Mouse (Mus musculus): ENCODE measurements at regions not wholly inside any gene's neighbourhood (a gene's known extent, or its start where the extent isn't known, plus 50 kb on each side); places are given as distances from the start of the nearest gene placed in this dataset.
A peak's percentile ranks its signal among the peaks of the same experiment; 100 is the strongest.

DNA sequence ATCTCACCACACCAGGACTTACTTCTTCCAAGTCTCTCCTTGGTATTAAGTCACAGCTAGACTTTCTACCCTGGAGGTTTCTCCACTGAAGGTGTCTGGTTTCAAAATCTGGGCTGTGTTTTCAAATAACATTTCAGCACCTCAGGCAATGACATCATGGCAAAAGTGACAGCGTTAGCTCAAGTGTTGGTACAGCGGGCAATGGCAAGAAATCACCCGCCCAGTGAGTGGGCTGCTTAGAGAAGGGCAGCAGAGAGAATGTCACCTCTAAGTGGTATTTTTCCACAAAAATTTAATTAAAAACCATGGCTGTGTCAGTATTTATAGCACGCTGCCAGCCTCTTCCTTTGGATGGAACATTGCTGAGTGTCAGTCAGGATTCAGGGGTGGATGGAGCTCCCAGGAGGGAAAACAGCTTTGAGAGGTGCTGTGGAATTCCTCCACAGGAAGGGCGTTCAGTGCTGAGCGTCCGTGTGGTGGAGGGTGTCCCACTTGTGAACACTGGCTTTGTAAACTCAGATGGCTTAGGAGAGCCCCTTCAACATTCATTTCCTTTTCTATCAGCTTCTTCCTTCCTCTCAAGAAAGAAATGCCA, 141.5 kb downstream of the Gas1 start:
- H3K27ac ChIP-seq (replicated peaks): 0 out of 2 replicates have a peak overlapping the region, but pooled peaks have one; percentile 18
- no peak for ATAC-seq (ENCODE audit: insufficient number of reproducible peaks, low FRiP score, low TSS enrichment, low read depth)
- 65% methylated on average over 7 of the region's 7 CpGs for WGBS

DNA sequence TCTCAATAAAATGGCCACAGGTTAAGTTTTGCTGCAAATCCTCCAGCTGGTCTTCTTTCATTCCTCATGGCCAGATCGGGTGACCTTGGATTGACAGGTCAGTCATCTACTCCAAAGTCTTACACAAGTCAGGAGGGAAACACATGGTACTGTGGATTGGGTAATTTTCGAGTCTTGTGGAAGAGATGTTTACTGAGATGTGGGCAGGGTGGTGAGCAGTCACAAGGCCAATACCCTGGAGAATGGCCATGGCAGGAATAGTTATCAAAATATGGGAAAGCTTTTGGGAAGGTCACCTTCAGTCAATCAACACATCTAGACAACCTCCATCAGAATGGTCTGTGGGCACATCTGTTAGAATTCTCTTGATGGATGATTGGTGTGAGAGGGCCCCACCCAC, 144.0 kb downstream of the Gas1 start:
- no peak for ATAC-seq (ENCODE audit: insufficient number of reproducible peaks, low FRiP score, low TSS enrichment, low read depth)
- H3K27ac ChIP-seq (replicated peaks): no peak overlapping the region
- no peaks in the 10 kb centered on the region for H3K9me3 ChIP-seq (replicated peaks)
- H3K4me2 ChIP-seq (replicated peaks): no peak overlapping the region
- no peak overlapping the region for H3K4me3 ChIP-seq (replicated peaks)
- no peak overlapping the region for H3K9ac ChIP-seq
- no peaks in the 10 kb centered on the region for H3K36me3 ChIP-seq
- H3K4me1 ChIP-seq: no peaks in the 10 kb centered on the region
- WGBS: 74% methylated on average over 2 of the region's 2 CpGs
- H3K27me3 ChIP-seq: no peaks in the 10 kb centered on the region

More for the DNA sequence above, 141.5 kb downstream of the Gas1 start:
- Histone ChIP-seq H3K4me2 (replicated peaks) (no peak overlapping the region), H3K9ac (no peak overlapping the region), H3K36me3 (no peaks in the 10 kb centered on the region), H3K4me3 (replicated peaks) (no peak overlapping the region), H3K9me3 (replicated peaks) (no peaks in the 10 kb centered on the region), H3K4me1 (no peaks in the 10 kb centered on the region), H3K27me3 (no peaks in the 10 kb centered on the region)

DNA sequence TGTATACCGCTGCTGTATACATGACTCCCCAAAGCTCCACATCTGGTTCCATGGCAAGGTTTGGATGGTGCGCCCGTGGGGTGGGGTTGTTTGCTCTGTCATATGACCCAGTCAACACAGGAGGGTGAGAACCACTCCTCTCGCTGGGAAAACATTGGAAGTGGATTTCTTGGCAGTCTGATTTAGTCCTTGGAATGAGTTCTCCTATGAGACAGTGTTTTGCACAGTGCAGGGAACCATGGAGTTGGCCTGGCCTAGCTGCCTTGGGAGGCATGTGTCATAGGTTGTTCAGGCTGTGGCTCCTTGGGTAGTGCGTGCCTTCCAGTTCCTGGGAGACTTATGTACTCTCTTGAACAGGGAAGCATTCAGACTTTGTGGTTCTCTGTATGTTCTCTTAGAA, 144.6 kb downstream of the Gas1 start:
- no peak overlapping the region for H3K9ac ChIP-seq
- no peak overlapping the region for H3K27ac ChIP-seq (replicated peaks)
- H3K36me3 ChIP-seq: no peaks in the 10 kb centered on the region
- no peaks in the 10 kb centered on the region for H3K27me3 ChIP-seq
- no peak overlapping the region for H3K4me2 ChIP-seq (replicated peaks)
- 85% methylated on average over 5 of the region's 5 CpGs for WGBS
- ATAC-seq (ENCODE audit: insufficient number of reproducible peaks, low FRiP score, low TSS enrichment, low read depth): no peak
- H3K4me3 ChIP-seq (replicated peaks): no peak overlapping the region
- no peaks in the 10 kb centered on the region for H3K4me1 ChIP-seq
- H3K9me3 ChIP-seq (replicated peaks): no peaks in the 10 kb centered on the region

DNA sequence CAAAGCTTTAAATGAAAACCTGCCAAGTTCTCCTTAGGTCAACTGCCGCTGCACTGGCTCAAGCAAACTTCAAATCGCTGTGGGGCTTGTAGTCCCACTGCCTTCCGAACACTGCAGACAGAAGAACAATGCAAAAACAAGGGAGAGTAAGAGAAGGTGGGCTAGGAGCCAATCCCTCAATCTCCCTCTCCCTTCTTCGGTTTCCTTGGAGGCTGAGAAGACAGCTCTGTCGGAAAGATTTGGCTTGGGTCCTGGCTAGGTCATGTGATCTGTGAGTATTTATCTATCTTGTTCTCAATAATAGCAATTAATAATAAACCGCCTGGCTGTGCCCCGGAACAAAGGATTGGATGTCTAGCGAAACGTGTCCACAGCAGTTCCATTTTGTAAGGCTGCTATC, 147.6 kb downstream of the Gas1 start:
- no peak overlapping the region for H3K9ac ChIP-seq
- peak; percentile 47; the same call in 1 of the 2 replicates for ATAC-seq (ENCODE audit: insufficient number of reproducible peaks, low FRiP score, low TSS enrichment, low read depth)
- H3K9me3 ChIP-seq (replicated peaks): no peaks in the 10 kb centered on the region
- H3K4me2 ChIP-seq (replicated peaks): no peak overlapping the region
- no peak overlapping the region for H3K4me3 ChIP-seq (replicated peaks)
- no peaks in the 10 kb centered on the region for H3K36me3 ChIP-seq
- WGBS: 56% methylated on average over 9 of the region's 9 CpGs
- H3K4me1 ChIP-seq: no peaks in the 10 kb centered on the region
- no peaks in the 10 kb centered on the region for H3K27me3 ChIP-seq
- peak overlapping the region; percentile 34; the same call in 1 of the 2 replicates for H3K27ac ChIP-seq (replicated peaks)

DNA sequence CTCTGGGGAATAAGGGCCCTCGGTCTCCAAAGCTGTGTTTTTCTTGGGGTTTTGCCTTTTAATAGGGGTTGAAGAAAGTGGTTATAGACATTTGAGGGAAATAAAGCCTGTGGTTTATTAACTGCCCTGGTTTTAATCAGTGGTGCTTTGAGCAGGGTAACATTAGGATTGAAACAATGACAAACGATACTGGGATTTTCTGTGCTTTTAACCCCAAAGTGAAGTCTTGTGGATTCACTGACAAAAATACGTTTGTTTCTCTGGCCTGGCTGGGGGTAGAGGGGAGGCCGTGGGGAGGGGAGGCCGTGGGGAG, 157.0 kb downstream of the Gas1 start:
- H3K4me3 ChIP-seq (replicated peaks): no peak overlapping the region
- peak; percentile 37; the same call in 1 of the 2 replicates for ATAC-seq (ENCODE audit: insufficient number of reproducible peaks, low FRiP score, low TSS enrichment, low read depth)
- no peaks in the 10 kb centered on the region for H3K36me3 ChIP-seq
- peaks cover 39% of the 10 kb centered on the region for H3K4me1 ChIP-seq
- peak overlapping the region; percentile 91 for H3K27ac ChIP-seq (replicated peaks)
- no peaks in the 10 kb centered on the region for H3K27me3 ChIP-seq
- H3K9ac ChIP-seq: no peak overlapping the region
- no peak overlapping the region for H3K4me2 ChIP-seq (replicated peaks)
- H3K9me3 ChIP-seq (replicated peaks): no peaks in the 10 kb centered on the region
- 7% methylated on average over 5 of the region's 5 CpGs for WGBS

DNA sequence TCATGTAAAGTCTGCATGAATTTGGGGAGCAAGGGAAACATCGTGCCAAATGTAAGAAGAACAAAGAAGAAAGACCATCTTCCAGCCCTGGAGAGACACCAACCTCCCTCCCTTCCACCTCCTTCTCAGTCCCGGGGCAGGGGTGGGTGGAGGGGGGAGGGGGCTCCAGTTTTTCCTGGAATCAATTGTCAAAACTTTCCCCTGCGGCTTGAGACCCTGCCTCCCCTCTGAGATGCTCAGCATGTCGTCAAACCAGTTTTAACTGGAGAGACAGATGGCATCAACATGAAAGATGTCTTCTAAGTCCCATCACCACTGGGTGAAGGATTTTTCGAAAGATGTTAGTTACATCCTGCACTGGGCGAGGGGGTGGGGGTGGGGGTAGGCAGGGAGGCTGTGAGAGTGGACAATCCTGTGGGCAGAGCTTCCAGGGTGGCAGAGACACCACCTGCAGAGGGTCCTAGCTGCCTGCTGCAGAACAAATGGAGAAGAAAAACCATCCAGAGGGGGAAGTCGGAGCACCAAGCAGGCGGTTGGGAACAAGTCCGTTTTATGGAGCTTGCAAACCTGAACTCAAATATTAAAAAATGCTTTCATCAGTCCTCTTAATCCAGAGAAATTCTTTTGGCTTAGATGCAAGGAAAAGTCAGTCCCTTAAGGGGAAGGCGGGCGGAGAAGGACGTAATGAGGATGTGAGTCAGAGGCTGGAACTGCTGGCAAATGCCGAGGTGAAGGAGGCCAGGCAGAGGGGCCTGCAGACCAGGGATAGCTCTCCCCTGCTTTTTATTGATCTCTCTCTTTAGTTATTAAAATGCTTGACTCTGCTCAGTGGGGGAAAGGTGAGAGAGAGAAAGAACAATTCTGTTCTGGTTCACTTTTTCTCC, 157.6 kb downstream of the Gas1 start:
- WGBS: 6% methylated on average over 13 of the region's 13 CpGs
- Histone ChIP-seq H3K4me2 (replicated peaks) (no peak overlapping the region), H3K4me1 (peaks cover 42% of the 10 kb centered on the region), H3K9ac (no peak overlapping the region), H3K4me3 (replicated peaks) (no peak overlapping the region), H3K36me3 (no peaks in the 10 kb centered on the region), H3K9me3 (replicated peaks) (no peaks in the 10 kb centered on the region), H3K27ac (replicated peaks) (peak overlapping the region; percentile 91), H3K27me3 (no peaks in the 10 kb centered on the region)
- ATAC-seq (ENCODE audit: insufficient number of reproducible peaks, low FRiP score, low TSS enrichment, low read depth): peak; percentile 86

DNA sequence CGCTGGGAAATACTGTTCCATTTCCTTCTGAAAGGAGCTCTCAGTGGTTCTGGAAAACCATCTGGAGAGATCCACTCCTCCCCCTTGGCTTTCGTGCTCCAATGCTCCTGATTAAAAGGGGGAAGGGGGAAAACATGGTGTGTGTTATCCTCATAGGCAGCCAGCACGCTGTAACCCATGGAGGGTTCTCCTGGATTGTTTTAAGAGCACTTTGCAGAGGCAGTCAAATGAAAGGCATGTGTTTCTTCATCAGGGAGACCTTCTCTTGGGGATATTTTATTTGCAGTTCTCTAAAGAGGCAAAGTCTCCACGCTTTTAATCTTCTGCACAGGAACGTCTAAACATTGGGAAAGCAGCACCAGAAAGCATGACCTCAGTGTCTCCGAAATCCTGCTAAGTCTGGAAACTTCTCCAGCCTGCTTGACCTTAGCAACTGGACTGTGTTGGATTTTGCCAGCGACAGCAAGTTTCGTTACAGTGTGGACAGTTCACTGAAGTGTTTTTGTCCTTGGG, 161.3 kb downstream of the Gas1 start:
- H3K9ac ChIP-seq: no peak overlapping the region
- no peaks in the 10 kb centered on the region for H3K36me3 ChIP-seq
- H3K9me3 ChIP-seq (replicated peaks): no peaks in the 10 kb centered on the region
- 0 out of 2 replicates have a peak, but pooled peaks have one; percentile 36 for ATAC-seq (ENCODE audit: insufficient number of reproducible peaks, low FRiP score, low TSS enrichment, low read depth)
- WGBS: 47% methylated on average over 8 of the region's 8 CpGs
- peaks cover 69% of the 10 kb centered on the region for H3K4me1 ChIP-seq
- H3K4me2 ChIP-seq (replicated peaks): no peak overlapping the region
- no peaks in the 10 kb centered on the region for H3K27me3 ChIP-seq
- H3K27ac ChIP-seq (replicated peaks): peak overlapping the region; percentile 74
- H3K4me3 ChIP-seq (replicated peaks): no peak overlapping the region

DNA sequence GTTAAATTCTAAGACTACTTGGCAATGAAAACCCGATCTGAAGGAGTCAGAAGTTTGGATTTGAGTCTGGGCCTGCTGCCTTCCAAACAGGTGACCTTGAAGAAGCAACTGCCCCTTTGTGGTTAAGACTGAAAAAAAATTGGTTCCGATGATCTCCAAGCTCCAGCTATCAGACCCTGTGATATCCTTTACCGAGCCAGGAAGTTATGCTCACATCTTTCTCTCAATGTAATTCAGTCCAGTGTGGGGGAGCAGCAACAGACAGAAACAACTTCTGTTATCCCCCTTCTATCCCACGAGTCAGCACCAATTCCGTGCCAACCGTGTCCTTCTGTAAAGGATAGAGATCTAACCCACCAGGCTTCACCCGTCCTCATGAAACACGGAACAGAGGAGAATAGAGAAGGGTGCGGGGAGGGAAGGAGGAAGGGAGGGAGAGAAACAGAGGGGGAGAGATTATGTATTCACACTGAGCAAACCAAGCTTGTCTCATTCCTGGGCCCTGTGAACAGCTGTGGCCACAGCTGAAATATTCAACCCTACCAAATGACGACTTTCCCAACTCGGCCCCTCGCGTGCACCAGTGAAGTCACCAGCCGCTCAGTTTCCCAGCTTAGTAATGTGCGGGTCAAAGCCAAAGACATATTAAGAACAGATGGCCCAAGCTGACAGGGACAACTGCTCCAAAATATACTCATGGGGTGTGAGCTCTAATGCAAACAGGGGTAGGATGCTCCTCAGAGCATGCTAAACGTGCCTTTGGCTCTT, 164.9 kb downstream of the Gas1 start:
- 47% methylated on average over 16 of the region's 16 CpGs for WGBS
- H3K4me2 ChIP-seq (replicated peaks): no peak overlapping the region
- no peaks in the 10 kb centered on the region for H3K9me3 ChIP-seq (replicated peaks)
- H3K27ac ChIP-seq (replicated peaks): peak overlapping the region; percentile 82
- ATAC-seq (ENCODE audit: insufficient number of reproducible peaks, low FRiP score, low TSS enrichment, low read depth): peak; percentile 87
- H3K4me1 ChIP-seq: peaks cover 55% of the 10 kb centered on the region
- H3K4me3 ChIP-seq (replicated peaks): no peak overlapping the region
- no peaks in the 10 kb centered on the region for H3K27me3 ChIP-seq
- H3K36me3 ChIP-seq: no peaks in the 10 kb centered on the region
- H3K9ac ChIP-seq: no peak overlapping the region

DNA sequence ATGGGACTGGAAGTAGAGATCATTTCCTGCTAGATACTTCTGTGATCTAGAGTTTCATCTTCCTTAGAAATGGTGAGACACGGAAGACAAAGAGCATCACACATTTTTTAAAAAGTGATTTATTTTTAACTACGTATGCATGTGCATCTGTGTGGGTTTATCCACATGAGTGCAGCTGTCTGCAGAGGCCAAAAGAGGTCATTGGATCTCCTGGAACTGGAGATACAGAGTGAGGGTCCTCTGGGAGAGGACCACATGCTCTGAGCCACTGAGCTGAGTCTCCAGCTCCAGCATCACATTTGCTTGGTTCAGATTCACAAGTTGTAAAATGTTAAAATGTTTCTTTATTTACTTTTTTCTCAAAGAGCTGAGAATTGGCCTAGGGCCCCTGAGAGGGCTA, 166.1 kb downstream of the Gas1 start:
- Histone ChIP-seq H3K27ac (replicated peaks) (no peak overlapping the region), H3K9me3 (replicated peaks) (no peaks in the 10 kb centered on the region), H3K4me2 (replicated peaks) (no peak overlapping the region), H3K4me3 (replicated peaks) (no peak overlapping the region), H3K9ac (no peak overlapping the region), H3K4me1 (peaks cover 54% of the 10 kb centered on the region), H3K27me3 (no peaks in the 10 kb centered on the region), H3K36me3 (no peaks in the 10 kb centered on the region)
- 68% methylated on average over 2 of the region's 2 CpGs for WGBS
- ATAC-seq (ENCODE audit: insufficient number of reproducible peaks, low FRiP score, low TSS enrichment, low read depth): no peak

DNA sequence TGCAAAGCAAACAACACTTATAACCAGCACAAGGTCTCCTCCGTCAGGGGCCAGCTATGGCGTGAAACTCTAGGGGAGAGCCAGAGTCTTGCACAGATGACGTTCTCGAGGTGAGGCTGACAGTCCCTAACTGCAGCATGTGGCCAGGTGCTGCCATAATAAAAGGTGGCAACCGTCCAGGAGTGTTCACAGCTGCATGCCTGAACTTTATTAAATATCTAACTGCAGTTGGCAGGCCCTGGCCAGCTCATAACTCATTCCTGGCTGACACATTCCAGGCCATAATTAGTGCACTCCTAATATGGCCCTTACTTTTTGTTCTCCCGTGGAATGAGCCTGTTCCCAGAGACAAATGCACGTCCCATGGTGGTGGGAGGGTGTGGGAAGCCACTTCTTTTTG, 169.6 kb downstream of the Gas1 start:
- no peak overlapping the region for H3K4me3 ChIP-seq (replicated peaks)
- H3K27me3 ChIP-seq: no peaks in the 10 kb centered on the region
- H3K4me1 ChIP-seq: peaks cover 26% of the 10 kb centered on the region
- no peaks in the 10 kb centered on the region for H3K36me3 ChIP-seq
- no peak overlapping the region for H3K4me2 ChIP-seq (replicated peaks)
- WGBS: 27% methylated on average over 7 of the region's 7 CpGs
- peak; percentile 69 for ATAC-seq (ENCODE audit: insufficient number of reproducible peaks, low FRiP score, low TSS enrichment, low read depth)
- H3K9ac ChIP-seq: no peak overlapping the region
- H3K27ac ChIP-seq (replicated peaks): peak overlapping the region; percentile 58
- no peaks in the 10 kb centered on the region for H3K9me3 ChIP-seq (replicated peaks)

DNA sequence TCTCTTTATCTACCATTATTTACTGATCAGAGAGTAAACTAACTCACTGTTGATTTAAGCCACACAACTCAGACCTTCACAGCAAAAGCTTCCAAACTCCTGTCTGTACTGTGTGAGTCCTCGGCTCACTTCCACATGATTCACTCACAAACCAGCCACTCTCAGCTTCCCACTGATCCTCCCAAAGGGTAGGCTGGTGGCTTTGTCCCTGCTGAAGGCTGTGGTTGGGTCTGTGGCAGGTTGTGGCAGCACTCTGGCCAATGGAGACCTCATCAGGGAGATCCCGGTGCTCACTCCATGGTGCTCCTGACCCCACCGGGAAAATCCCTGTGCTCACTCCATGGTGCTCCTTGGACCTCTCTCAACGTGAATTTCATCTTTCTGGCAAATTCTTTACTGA, 170.1 kb downstream of the Gas1 start:
- Histone ChIP-seq H3K4me2 (replicated peaks) (no peak overlapping the region), H3K9me3 (replicated peaks) (no peaks in the 10 kb centered on the region), H3K4me3 (replicated peaks) (no peak overlapping the region), H3K4me1 (peaks cover 20% of the 10 kb centered on the region), H3K27ac (replicated peaks) (no peak overlapping the region), H3K27me3 (no peaks in the 10 kb centered on the region), H3K9ac (no peak overlapping the region), H3K36me3 (no peaks in the 10 kb centered on the region)
- ATAC-seq (ENCODE audit: insufficient number of reproducible peaks, low FRiP score, low TSS enrichment, low read depth): no peak
- WGBS: 70% methylated on average over 4 of the region's 4 CpGs
